Mouse (Mus musculus): ENCODE data around the gene Ndufab1.

Ndufab1 gene

GRCm38 (mm10) chr7:122066945-122067516 is 34.7 kb downstream of the Ndufab1 start, which contains the start of the genes Ubfd1 and Ears2:
TSS of gene Ubfd1 (plus strand) at chr7:122067175.
TSS of gene Ears2 (minus strand) at chr7:122067263.
- DNase-seq: peak; percentile 98

GRCm38 (mm10) chr7:122066102-122066944 is 35.4 kb downstream of the Ndufab1 start:
- no peak for DNase-seq

GRCm38 (mm10) chr7:122065656-122066055 is 36.0 kb downstream of the Ndufab1 start:
- DNase-seq: no peak

- no peak for DNase-seq
Observed at GRCm38 (mm10) chr7:122056633-122057032, 45.1 kb downstream of the Ndufab1 start.

GRCm38 (mm10) chr7:122050834-122051233 is 50.9 kb downstream of the Ndufab1 start:
- DNase-seq: no peak

- no peak for DNase-seq
Observed at GRCm38 (mm10) chr7:122048191-122048590, 53.5 kb downstream of the Ndufab1 start.

- DNase-seq: no peak
Observed at GRCm38 (mm10) chr7:122046813-122047212, 54.9 kb downstream of the Ndufab1 start.

GRCm38 (mm10) chr7:122045711-122046110 is 56.0 kb downstream of the Ndufab1 start:
- no peak for DNase-seq

- DNase-seq: peak; percentile 27
Observed at GRCm38 (mm10) chr7:122045181-122045634, 56.5 kb downstream of the Ndufab1 start.

GRCm38 (mm10) chr7:122044106-122044505 is 57.6 kb downstream of the Ndufab1 start:
- peak; percentile 29 for DNase-seq
